Mouse (Mus musculus) G1E (cell line): ENCODE measurements around the gene Ppp2r5a.

Experiments
- CTCF ChIP-seq: IDR thresholded peaks from 2 replicates; pipeline ENCODE4 v1.5.1; 2012; ENCODE audit warnings: low read depth, low read length, inconsistent platforms, mixed read lengths
- GATA1 ChIP-seq: IDR thresholded peaks from 2 replicates; pipeline ENCODE4 v1.6.1; 2012; ENCODE audit warnings: borderline replicate concordance, low read length, inconsistent platforms, mixed read lengths
- GATA2 ChIP-seq: IDR thresholded peaks from 2 replicates; pipeline ENCODE4 v1.6.1; 2012; ENCODE audit warnings: low read depth, low read length, inconsistent platforms, borderline replicate concordance
- POLR2AphosphoS5 ChIP-seq: IDR thresholded peaks from 2 replicates; pipeline ENCODE4 v1.6.1; 2012; ENCODE audit warnings: low read depth, low read length, inconsistent platforms; ENCODE audit not compliant: insufficient replicate concordance
- TAL1 ChIP-seq: conservative IDR thresholded peaks from 2 replicates; pipeline ENCODE4 v1.6.1; 2012; ENCODE audit warnings: low read depth, low read length, inconsistent platforms, mixed read lengths

GRCm38 (mm10) chr1:191375644-191375998, 27.5 kb downstream of the Ppp2r5a start:
- TF ChIP-seq CTCF (no peak), POLR2AphosphoS5 (no peak), TAL1 (no peak), GATA1 (no peak), GATA2 (no peak)
